Comparison of ENCODE assay signal across 10 mouse cellular contexts in the genomic region with DNA sequence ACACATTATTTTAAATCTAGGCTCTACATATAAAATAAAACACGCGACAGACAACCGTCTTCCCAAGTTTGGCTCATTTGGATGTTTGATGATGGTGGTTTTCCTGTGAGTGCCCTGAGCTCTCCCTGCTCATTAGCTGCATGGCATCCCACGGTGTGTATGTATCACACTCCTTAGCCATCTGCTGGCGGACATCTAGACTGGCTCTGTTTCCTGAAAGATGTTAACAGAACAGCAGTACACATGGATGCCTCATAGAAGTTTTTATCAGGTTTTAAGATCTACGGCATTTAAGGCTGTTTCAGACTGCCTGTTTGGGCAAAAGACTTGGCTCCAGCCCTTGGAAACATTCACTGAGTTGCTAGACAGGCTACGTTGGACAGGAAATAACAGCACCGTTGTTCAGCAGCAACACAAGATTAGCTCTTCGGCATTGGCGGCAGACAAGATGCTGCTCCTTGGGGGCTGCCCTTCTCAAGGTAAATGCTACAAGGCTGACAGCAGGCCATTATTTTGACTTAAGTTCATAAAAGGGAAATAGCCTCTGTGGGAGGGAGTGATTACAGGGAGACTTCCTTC.
DNase-seq lines count a peak whose midpoint lies in the region; ATAC-seq and TF ChIP-seq lines count a peak whose summit lies in the region.
"Had no signal": no experiment of that assay in that cellular context is flagged by ENCODE, and none has a peak within 500 bp of the region (broad histone marks: within the 10 kb centered on the region; RNA-seq: fewer than 3 reads in every experiment).

No protein-coding gene starts in this region.

- no peak overlapping the region for H3K9ac ChIP-seq in hindbrain, embryonic 13.5 days
- no peak overlapping the region for H3K9ac ChIP-seq in midbrain, embryonic 11.5 days (ENCODE audit: low read length)
- H3K9ac ChIP-seq in limb, embryonic 14.5 days (ENCODE audit: low read depth, low read length, severe bottlenecking): no peak overlapping the region
- H3K9ac ChIP-seq: lung, embryonic 14.5 days had no signal

- DNase-seq in adrenal gland, postnatal 14 days: peak; percentile 20
- no peak for DNase-seq in adrenal gland, postnatal 10 days
- DNase-seq in hindbrain, embryonic 10.5 days (ENCODE audit: low spot score): no peak
- DNase-seq in midbrain, embryonic 11.5 days (ENCODE audit: low spot score, missing footprints): peak; percentile 76
- no peak for DNase-seq in midbrain, embryonic 10.5 days (ENCODE audit: low spot score)
- peak; percentile 38 for DNase-seq in limb, embryonic 14.5 days (ENCODE audit: low spot score)
- DNase-seq: lung, embryonic 14.5 days had no signal

- H3K27me3 ChIP-seq in hindbrain, embryonic 13.5 days: no peaks in the 10 kb centered on the region
- no peaks in the 10 kb centered on the region for H3K27me3 ChIP-seq in hindbrain, embryonic 10.5 days (ENCODE audit: insufficient read depth, poor library complexity, severe bottlenecking)
- H3K27me3 ChIP-seq in midbrain, embryonic 11.5 days (ENCODE audit: control insufficient read depth, insufficient read depth, low read length): no peaks in the 10 kb centered on the region
- no peaks in the 10 kb centered on the region for H3K27me3 ChIP-seq in midbrain, embryonic 10.5 days (ENCODE audit: low read depth, poor library complexity, severe bottlenecking)
- no peaks in the 10 kb centered on the region for H3K27me3 ChIP-seq in limb, embryonic 14.5 days (ENCODE audit: control insufficient read depth, insufficient read depth, low read length)

- no peak for TF ChIP-seq POLR2A in limb, embryonic 14.5 days (IDR thresholded peaks at IDR 0.05; ENCODE audit: borderline replicate concordance, extremely low read depth, insufficient read depth, insufficient read length)

- no peak overlapping the region for H3K4me2 ChIP-seq in hindbrain, embryonic 13.5 days
- no peak overlapping the region for H3K4me2 ChIP-seq in midbrain, embryonic 11.5 days
- no peak overlapping the region for H3K4me2 ChIP-seq in limb, embryonic 14.5 days (replicated peaks; ENCODE audit: low read depth, low read length, severe bottlenecking)
- H3K4me2 ChIP-seq: lung, embryonic 14.5 days had no signal

- WGBS in hindbrain, embryonic 13.5 days: 62% methylated on average over 10 of the region's 10 CpGs
- WGBS in hindbrain, embryonic 10.5 days: 79% methylated on average over 10 of the region's 10 CpGs
- 84% methylated on average over 10 of the region's 10 CpGs for WGBS in midbrain, embryonic 11.5 days
- WGBS in midbrain, embryonic 10.5 days: 85% methylated on average over 10 of the region's 10 CpGs
- WGBS in limb, embryonic 14.5 days: 38% methylated on average over 10 of the region's 10 CpGs

- no peaks in the 10 kb centered on the region for H3K36me3 ChIP-seq in hindbrain, embryonic 13.5 days
- no peaks in the 10 kb centered on the region for H3K36me3 ChIP-seq in hindbrain, embryonic 10.5 days
- no peaks in the 10 kb centered on the region for H3K36me3 ChIP-seq in midbrain, embryonic 11.5 days (ENCODE audit: control insufficient read depth, insufficient read depth, low read length)
- no peaks in the 10 kb centered on the region for H3K36me3 ChIP-seq in midbrain, embryonic 10.5 days
- H3K36me3 ChIP-seq in limb, embryonic 14.5 days (ENCODE audit: control insufficient read depth, insufficient read depth, low read length): no peaks in the 10 kb centered on the region

- peaks cover 8% of the 10 kb centered on the region for H3K4me1 ChIP-seq in hindbrain, embryonic 13.5 days (replicated peaks)
- H3K4me1 ChIP-seq in hindbrain, embryonic 10.5 days (replicated peaks): peaks cover 16% of the 10 kb centered on the region; the same call in 1 of the 2 replicates
- H3K4me1 ChIP-seq in midbrain, embryonic 11.5 days (ENCODE audit: control insufficient read depth, insufficient read depth, low read length): no peaks in the 10 kb centered on the region
- peaks cover 13% of the 10 kb centered on the region for H3K4me1 ChIP-seq in midbrain, embryonic 10.5 days
- H3K4me1 ChIP-seq in limb, embryonic 14.5 days (ENCODE audit: control insufficient read depth, insufficient read depth, low read length): peaks cover 8% of the 10 kb centered on the region

- H3K27ac ChIP-seq in hindbrain, embryonic 13.5 days: peak overlapping the region; percentile 50
- no peak overlapping the region for H3K27ac ChIP-seq in hindbrain, embryonic 10.5 days
- no peak overlapping the region for H3K27ac ChIP-seq in midbrain, embryonic 11.5 days (ENCODE audit: low read depth, low read length)
- H3K27ac ChIP-seq in midbrain, embryonic 10.5 days (replicated peaks): no peak overlapping the region
- H3K27ac ChIP-seq in limb, embryonic 14.5 days (replicated peaks; ENCODE audit: low read depth, low read length): 0 out of 2 replicates have a peak overlapping the region, but pooled peaks have one; percentile 4

- H3K4me3 ChIP-seq in hindbrain, embryonic 13.5 days: no peak overlapping the region
- H3K4me3 ChIP-seq in hindbrain, embryonic 10.5 days: no peak overlapping the region
- H3K4me3 ChIP-seq in midbrain, embryonic 11.5 days (ENCODE audit: low read depth, low read length): no peak overlapping the region
- no peak overlapping the region for H3K4me3 ChIP-seq in midbrain, embryonic 10.5 days
- H3K4me3 ChIP-seq in limb, embryonic 14.5 days (replicated peaks; ENCODE audit: low read length): no peak overlapping the region

- H3K9me3 ChIP-seq in hindbrain, embryonic 13.5 days: no peaks in the 10 kb centered on the region
- H3K9me3 ChIP-seq in hindbrain, embryonic 10.5 days: no peaks in the 10 kb centered on the region
- H3K9me3 ChIP-seq in midbrain, embryonic 11.5 days (ENCODE audit: control insufficient read depth, low read length): no peaks in the 10 kb centered on the region
- no peaks in the 10 kb centered on the region for H3K9me3 ChIP-seq in midbrain, embryonic 10.5 days (replicated peaks)
- no peaks in the 10 kb centered on the region for H3K9me3 ChIP-seq in limb, embryonic 14.5 days (ENCODE audit: control insufficient read depth, low read length)

- ATAC-seq in hindbrain, embryonic 13.5 days (ENCODE audit: low FRiP score): peak; percentile 58; the same call in 1 of the 2 replicates
- no peak for ATAC-seq in midbrain, embryonic 11.5 days (ENCODE audit: low FRiP score)
- no peak for ATAC-seq in limb, embryonic 14.5 days (ENCODE audit: low FRiP score, low read depth)
- no peak for ATAC-seq in erythroid progenitor cell, adult 5-6 weeks (replicated peaks; ENCODE audit: low FRiP score, poor library complexity, severe bottlenecking)
- ATAC-seq: intestine, embryonic 16.5 days had no signal

Comparison
In these comparisons a context has a peak if more than half of its experiments do, and no peak if none do; other contexts are left out.
1. DNase-seq: peak in adrenal gland, postnatal 14 days (single experiment), midbrain, embryonic 11.5 days (single experiment) and limb, embryonic 14.5 days (single experiment); none in adrenal gland, postnatal 10 days (single experiment), hindbrain, embryonic 10.5 days (single experiment) and midbrain, embryonic 10.5 days (single experiment).
2. H3K27ac ChIP-seq: peak in hindbrain, embryonic 13.5 days (single experiment) and limb, embryonic 14.5 days (single experiment); none in hindbrain, embryonic 10.5 days (single experiment), midbrain, embryonic 11.5 days (single experiment) and midbrain, embryonic 10.5 days (single experiment).